Mouse (Mus musculus) megakaryocyte, embryonic 14.5 days (primary cell): Measurements from ENCODE around the gene Lmbrd2.

Experiments
- FLI1 ChIP-seq: IDR thresholded peaks from 2 replicates; pipeline ENCODE4 v1.6.1; 2012; ENCODE audit warnings: low read length, inconsistent platforms, mixed read lengths
- GATA1 ChIP-seq: IDR thresholded peaks from 3 replicates; pipeline ENCODE4 v1.6.1; 2012; ENCODE audit warnings: mixed read lengths, low read length, inconsistent platforms, borderline replicate concordance

DNA sequence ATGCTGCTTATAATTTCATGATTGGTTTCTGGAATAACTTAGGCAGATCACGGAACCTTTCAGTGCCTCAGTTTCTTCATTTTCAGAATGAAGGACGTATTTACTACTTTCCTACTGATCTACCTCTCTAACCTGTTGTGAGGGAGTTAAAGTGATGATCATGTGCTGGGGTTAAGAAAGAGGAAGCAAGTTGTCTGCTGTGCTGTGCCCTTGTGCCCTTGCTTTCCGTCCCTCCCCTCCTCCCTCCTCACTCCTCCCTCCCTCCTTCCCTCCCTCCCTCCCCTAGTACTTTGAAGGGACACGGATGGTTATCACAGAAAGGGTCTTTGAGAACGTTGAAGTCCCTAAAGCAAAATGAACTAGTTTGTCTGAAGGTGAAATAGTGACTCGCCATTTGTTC is 58.1 kb downstream of the Lmbrd2 start:
- TF ChIP-seq GATA1 (no peak), FLI1 (no peak)
